Mouse (Mus musculus) layer of hippocampus, postnatal 25 days (tissue): ENCODE measurements around the gene Chst12. TPM values are rescaled to one million over a fixed set of nuclear protein-coding genes. Genes with fewer than 3 reads are reported as not detected.

ENCODE experiments used
- DNase-seq, 2 experiments: peaks; one replicate each; pipeline ENCODE4 v3.0.0; 2022; ENCODE audit warnings: mixed read lengths in 2 of 2, low spot score in 1 of 2; ENCODE audit errors: extremely low spot score in 1 of 2
- total RNA-seq, 2 experiments: library from RNA; stranded (reverse); gene quantifications; 2 replicates each; pipeline ENCODE4 v1.2.3; 2021

The Chst12 gene
- total RNA-seq, 2 experiments from 2014 or later: 18.8 to 19.5 TPM

DNA sequence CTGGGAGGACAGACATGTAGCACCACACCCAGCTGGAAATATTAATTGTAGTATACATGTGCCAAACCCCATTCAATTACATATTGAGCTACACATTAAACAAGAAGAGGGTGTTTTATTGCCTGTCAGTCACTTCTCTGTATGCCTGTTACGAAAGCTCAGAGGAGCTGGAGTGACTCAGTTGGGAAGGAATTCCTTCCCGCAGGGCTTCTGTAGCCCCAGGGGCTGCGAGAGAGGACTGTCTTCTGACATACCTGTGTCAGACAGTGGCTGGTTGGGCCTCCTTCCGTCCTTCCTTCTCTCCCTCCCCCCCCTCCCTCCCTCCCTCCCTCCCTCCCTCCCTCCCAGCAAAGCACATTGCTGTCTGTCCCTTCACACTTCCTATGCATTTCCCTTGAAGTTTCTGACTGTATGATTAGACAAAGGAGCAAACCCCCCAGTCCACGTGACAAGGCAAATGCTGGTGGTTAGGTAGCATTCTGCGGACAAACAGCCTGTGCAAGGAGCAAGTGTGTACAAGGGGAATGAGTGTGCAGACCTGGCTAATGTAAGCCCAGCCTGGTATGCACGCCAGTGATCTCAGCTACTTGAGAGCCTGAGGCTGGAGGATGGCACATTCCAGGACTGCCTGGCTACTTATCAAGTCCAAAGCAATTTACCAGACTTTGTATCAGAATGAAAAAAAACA is 9.6 kb downstream of the Chst12 start:
- DNase-seq: no peak

DNA sequence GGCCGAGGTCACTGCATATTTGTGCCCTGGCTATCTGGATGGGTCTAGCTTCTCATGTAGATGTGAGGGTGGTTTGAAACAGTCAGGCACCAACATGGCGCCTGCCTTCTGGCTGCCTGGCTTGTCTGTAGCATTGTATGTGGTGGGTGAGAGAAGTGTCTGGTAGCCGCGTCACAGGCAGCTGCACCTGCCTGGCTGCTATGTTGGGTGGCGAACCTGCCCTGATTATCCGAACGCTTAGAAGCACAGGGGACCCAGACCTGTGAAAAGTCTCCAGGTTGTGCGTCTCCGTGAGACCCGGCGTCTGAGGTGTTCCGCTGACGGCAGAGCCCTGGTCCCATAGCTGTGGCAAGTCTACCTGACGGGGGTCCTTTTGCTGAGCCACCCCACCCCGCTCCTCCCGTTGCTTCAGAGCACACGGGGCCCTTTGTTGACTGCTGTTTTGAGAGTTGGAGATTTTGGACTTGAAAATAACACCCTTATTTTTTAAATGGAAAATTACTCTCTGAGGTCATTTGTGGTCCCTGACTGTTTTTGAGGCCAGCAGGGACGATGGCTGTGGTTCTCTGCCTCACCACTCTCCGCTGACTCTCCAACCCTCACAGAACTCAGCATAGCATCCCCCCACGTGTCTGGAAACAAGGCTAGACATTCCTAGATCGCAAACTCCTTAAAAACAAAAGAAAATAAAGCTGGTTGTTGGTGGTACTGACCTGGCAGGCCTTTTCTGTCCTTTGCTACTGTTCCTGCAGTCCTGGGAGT is 12.0 kb downstream of the Chst12 start:
- no peak for DNase-seq

DNA sequence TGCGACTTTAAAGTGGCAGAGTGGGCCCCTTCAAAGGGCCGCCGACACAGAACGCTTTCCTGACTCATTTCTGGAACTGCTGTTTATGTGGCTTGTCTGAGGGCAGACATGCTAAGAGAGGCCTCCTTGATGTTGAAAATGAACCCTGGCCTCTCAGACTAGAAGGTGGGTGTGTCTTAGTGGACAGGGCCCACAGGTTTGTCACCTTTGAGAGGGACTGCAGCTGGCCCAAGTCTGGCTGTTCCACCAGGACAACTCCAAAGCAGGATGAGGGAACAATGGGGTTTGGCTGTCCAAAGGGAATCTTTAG is 12.5 kb downstream of the Chst12 start:
- no peak for DNase-seq

DNA sequence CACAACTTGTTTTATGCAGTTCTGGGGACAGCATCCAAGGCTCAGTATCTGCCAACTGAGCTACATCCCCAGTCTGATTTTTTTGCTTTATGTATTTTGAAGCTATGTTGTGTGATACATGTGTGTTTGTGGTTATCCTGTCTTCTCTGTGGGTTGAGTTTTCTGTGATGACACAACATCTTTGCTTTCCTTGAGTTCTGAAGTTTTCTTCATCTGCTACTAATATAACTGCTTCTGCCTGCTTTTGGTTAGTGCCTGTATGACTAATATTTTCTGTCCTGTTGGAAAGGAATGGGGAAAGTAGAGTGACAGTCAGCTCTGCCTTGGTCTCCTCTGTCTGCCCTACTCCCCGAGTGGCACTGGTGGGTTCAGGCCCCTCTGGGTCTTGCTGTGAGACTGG is 15.8 kb downstream of the Chst12 start:
- no peak for DNase-seq

DNA sequence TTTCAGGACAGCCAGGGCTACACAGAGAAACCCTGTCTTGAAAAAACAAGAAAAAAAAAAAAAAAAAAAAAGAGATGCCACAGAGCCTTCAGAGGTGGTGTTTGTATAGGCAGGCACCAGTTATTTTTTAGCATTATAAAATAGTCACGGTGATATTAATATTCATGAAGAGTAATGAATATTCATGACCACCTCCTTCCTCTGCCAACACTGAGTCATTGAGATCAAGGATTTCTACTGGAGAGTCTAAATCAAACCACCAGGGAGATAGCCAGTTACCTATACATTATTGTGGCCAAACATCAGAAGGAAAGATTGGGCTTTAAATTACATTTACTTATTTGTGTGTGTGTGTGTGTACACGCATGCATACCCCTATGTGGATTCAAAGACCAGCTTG is 21.4 kb downstream of the Chst12 start:
- DNase-seq: no peak

DNA sequence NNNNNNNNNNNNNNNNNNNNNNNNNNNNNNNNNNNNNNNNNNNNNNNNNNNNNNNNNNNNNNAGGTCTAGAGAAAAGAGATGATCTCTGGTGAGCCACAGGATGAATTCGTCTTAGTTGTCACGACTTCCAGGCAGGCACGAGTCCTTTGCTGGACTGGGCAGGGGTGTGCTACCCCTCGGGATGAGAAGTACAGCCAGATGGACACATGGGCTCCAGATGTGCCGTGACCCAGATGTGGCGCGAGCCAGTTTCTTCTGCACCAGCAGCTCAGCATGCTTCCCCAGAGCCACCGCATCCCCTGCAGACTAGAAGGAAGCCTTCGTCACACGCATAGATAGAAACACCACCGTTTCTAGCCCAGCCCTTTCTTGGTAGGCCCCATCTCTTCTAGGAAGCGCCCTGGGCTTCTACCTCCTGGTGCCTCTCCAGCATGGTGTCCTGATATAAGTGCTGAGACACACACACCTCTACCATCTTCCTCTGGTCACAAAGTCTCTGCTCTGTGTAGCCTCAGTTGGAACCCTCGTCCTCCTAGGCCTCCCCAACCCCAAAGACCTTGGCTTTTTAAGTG is 32.8 kb downstream of the Chst12 start:
- DNase-seq: no peak

DNA sequence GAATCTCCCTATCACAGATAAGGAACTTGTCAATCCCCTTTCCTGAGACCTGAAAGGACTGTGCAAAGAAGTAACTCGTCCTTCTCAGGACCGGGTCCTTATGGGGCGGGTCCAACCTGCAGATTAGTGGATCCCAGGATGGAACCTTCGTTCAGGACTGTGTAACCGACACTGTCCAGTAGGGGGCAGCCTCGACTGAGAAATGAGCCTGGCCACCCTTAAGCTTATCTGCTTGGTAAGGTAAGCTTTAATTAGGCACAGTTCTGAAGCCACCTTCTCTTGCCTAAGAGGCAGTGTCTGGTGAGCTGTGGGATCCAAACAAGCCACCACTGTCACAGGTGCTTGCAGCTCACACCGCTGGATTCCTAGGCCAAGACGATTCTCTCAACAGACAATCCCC is 34.8 kb downstream of the Chst12 start:
- DNase-seq: peak; percentile 77 to 95

DNA sequence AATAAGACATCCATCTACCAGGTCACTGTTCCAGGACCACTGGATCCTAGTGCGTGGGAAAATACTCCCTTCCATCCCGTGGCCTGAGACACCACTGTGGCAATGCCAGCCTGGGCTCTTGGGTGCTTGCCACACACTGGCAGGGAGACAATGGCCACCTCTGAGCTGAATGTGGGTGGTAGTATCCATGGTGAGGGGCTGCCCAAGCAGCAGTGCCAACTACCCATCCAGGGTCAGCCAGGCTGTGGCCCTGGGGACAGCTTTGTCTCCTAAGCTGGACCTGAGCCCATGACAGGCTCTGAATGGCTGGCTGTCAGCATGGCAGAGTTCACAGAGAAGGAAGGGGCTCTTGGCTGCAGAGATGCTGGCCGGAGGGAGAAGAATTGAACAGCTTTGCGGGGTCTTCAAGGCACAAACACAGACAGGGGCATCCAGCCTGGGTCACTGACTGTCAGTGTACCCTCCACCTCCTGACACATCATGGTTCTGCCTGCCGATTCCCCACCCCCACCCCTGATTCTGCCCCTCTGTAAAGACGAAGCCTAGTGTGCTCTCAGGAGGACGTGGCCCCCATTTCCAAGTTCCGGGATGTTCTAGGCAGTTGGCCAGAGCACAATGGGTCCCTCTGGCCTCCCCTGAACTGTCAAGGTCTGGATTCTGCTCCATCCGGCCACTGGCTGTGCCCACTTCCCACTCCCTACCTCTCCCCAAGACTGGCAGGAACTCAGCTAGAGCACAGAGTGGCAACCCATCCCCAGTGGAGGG is 37.6 kb downstream of the Chst12 start:
- DNase-seq: peak; percentile 48 to 66

DNA sequence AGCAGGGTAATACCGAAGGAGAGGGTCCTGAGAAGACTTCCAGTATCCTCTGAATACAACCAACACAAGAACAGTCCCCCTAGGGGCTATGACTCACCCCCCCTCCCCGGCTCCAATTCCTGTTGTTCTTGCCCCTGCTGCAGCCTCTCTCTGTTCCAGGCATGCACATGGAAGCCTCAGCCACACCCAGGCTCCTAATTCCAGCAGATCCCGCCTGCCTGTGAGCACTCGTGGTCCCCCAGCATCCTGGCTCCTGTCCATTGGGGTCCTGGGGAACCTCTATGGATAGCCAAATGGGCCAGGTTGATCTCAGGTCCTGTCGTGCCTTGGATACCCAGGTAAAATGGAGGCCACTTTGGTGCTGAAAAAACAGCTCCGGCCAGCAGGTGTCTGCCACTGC is 40.3 kb downstream of the Chst12 start:
- DNase-seq: no peak

DNA sequence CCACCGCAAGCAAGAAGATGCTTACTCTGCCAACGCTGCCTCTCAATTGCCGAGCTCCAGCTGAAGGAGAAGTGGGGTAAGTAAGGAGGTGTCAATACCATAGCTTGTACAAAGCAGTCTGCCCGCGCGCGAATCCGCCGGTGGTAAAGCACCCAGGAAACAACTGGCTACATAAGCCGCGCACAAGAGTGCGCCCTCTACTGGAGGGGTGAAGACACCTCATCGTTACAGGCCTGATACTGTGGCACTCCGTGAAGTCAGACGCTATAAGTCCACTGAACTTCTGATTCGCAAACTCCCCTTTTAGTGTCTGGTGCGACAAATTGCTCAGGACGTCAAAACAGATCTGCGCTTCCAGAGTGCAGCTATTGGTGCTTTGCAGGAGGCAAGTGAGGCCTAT is 41.0 kb downstream of the Chst12 start:
- DNase-seq: no peak

DNA sequence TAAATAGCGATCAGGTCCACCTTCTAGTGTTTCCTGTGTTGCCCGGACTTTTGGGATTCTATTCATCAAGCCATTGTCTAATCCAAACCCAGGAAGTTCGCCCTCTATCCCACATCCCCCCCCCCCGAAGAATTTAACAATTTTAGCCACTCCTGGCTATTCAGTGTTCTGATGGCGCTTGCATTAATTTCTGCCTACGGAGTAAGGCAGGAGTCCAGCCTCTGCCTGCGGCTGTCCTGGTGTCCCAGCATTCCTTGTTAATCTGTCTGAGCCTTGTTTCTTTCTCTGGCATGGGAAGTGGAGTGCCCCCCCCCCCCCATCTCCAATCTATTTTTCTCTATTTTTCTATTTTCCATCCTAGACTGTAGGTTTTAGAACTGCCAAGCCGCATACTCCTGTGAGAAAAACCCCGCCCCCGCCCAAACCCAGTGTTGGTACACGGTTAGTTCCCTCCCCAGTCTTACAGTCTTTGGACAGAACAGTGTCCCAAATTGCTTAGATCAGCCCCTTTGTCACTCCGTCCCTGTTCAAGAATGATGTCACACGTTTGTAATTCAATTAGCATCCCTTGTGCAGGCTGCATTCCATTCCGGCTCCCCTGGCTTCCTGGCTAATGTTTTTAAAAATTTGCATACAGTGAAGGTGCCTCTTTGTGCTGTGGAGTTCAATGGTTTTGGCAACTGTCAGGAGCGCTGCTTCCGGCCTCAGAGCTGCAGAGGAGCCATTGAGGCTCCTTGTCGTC is 44.1 kb downstream of the Chst12 start:
- peak in 1 of 2 experiments; percentile 27 for DNase-seq

DNA sequence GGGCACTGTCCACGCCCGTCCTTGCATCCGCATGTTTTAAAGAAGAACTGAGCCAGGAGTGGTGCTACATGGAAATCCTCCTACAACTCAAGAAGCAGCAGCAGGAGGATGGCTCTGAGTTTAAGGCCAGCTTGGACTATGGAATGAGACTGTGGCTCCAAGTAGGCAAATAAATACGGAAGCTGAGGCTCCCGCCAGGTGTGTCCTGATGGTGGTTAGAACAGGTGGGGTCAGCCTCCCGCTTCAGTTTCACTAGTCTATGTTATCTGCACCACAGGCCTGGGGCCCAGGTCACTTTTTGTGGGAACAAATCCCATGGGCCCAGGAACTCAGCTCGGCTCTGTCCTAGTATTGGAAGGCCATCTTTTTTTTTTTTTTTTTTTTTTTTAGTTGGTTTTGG is 48.4 kb downstream of the Chst12 start:
- no peak for DNase-seq

DNA sequence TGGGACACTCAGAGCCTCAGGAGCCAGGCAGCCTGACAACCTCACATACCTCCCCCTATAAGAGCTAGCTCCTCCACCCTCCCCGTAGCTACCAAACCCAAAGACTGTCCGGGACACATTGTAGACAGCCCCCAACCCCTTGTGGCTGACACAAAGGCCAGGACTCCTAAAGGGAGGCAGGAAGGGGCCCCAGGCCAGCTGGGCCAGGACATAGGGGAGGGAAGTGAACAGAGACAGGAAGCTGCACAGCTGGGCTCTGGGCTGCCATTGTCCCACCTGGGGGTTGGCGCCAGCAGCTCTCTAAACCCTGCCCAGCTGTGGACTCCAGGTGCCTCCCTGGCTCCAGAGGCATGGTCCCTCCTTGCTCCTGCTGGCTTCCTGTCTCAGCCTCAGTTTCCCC is 51.5 kb downstream of the Chst12 start:
- DNase-seq: no peak

DNA sequence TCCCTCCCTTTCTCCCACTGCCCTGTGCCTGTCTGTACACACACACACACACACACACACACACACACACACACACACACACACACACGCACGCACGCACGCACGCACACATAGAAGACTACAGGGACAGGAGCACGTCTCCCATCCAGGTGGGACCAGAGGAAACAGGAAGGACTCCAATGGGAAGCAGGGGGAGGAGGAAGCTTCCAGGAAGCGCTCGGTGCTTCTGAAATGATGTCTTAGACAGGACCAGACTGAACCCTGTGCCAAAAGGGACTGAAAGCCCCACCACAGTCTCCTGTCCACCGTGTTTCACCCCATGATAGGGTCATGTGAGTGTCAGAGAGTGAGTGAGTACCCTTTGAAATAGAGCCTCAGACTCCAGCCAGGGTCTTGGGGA is 57.3 kb downstream of the Chst12 start:
- no peak for DNase-seq

DNA sequence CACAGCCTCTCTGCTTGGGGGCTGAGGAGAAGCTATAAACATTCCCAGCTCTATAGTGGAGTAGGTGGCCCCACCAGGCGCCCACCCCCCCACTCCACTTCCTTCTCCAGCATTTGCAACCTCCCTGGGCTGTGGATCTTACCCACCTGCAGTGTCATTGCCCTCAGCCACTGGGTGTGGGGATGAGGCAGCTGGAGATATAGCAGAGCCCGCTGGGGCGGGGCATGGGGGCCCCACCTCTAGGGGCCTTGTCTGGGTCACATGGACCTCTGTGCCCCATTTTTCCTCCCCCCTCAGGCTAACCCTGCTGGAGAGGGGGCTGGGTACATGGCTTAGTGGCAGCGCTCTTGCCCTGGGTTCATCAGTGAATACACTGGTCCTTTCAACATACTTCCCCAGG is 59.5 kb downstream of the Chst12 start, which contains the start of gene Grifin:
Gene Grifin (minus strand): TSS at position 176 of the 400 bp plus-strand sequence.
- no peak for DNase-seq

DNA sequence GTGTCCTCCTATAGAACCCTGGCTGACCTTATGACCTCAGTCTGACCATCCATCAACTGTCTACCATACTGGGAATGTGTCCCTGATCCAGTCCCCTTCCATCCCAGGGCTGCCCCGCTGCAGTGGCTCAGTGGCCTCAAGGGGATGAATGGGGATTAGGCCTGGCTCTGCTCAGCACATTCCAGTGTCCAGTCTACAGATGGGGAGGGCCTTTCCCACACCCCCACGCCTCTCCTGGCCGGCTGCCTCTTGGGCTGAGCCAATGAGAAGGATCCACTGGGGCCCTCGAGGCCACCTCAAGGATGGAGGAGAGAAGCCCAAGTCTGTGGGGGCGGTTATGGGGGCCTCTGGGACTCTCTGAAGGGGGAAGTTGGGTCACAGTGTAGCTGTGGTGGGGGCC is 60.1 kb downstream of the Chst12 start:
- DNase-seq: no peak

DNA sequence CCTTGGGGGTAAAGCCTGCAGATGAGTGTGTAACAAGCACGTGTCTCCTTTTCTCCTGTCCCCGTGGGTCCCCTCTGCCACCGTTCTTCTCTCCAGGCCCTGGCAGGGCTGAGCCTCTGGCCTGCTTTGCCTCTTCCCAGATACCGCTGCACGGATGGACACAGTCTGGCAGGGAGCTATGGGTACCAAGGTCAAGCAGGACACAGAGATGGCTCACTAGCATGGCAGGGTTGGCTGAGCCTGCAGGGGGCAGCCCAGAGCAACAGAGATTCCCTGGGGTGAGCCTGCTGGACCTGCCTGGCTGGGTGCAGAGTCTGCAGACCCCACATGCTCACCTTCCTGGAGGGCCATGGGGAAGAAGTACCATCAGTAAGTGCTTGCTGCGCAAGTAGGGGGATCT is 60.5 kb downstream of the Chst12 start:
- peak in 1 of 2 experiments; percentile 63 for DNase-seq

DNA sequence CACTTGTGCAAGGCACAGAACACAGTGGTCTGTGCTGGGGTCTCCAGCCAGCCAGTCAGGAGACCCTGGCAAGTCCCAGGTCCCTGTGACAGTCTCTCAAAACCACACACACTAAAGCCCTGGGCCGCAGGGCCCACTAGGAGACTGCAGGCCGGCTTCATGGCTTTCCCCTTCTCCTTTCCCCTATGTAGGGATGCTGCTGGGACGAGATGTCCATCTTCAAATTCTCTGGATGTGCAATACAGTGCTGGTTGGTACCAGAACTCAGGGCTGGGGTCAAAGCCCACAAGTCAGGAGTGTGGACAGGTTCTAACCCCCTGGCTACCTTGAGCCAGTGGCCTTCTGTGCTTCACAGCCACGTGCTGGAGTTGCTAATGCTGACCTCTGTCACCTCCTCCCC is 60.9 kb downstream of the Chst12 start:
- DNase-seq: no peak

DNA sequence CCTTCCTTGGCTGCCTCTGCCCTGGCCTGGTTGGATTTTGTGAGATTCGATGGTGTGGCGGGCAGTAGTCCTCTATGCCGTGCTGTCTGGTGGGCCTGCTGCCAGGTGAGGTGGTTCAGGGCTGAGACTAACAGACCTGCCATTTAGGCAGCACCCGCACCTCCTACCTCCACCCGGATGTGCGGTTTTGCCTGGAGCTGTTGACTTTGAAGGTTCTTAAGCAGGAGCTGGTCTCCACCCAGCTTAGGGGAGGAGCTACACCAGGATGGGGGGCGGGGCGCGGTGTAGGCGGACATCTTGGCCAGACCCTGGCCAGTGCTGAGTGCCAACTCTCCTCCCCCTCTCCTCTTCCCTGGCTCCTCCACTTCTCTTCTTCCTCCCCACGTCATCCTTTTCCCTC is 62.0 kb downstream of the Chst12 start:
- peak in 1 of 2 experiments; percentile 23 for DNase-seq

DNA sequence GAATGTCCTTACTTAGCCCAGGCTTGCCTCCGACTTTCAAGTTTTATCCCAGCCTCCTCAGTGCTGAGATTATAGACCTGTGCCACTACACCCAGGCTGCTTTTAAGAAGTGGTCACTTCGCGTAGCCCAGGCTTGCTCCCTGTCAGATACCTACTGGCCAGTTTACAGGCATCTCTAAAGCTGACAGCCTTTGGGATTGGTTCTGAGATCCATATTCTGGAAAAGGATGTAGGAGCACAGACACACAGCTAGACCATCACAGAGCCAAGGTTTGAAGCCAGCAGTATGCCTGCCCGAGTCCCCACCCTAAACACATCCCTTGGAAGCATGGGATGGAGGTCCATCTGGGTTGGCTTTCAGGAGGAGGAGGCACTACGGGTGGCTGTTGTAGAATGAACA is 62.4 kb downstream of the Chst12 start:
- no peak for DNase-seq
